Mouse (Mus musculus) bone marrow macrophage, adult 2 months (primary cell): ENCODE measurements around the gene Lsamp.

ENCODE experiments used
- CTCF ChIP-seq: IDR thresholded peaks from 2 replicates; pipeline ENCODE4 v1.5.1; 2012; ENCODE audit warnings: low read depth, mild to moderate bottlenecking, low read length, moderate library complexity
- POLR2A ChIP-seq: IDR thresholded peaks from 2 replicates; pipeline ENCODE4 v1.6.1; 2012; ENCODE audit warnings: mild to moderate bottlenecking, low read depth, low read length, borderline replicate concordance

GRCm38 (mm10) chr16:40739771-40740170 is 755.6 kb downstream of the Lsamp start:
- no peak for TF ChIP-seq CTCF
- TF ChIP-seq POLR2A = no peak
